In the genomic region with DNA sequence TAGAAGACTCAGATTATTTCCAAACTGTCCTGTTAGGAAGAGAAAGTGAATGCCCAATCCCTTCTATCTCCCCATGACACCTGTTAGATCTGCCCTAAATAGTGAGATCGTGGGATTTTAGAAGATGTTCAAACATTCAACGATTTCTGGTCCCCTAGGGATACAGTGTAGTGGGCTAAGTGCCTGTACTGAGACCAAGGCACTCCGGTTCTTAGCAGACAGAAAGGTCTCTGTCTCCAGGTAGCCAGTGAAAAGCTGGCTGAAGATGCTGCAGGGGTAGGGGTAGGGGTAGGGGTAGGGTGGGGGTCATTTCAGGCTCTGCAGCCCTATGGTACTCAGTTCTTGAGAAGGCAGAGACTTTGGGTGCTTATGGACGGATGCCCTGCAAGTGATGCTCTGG, we compare ENCODE assay signal across 12 mouse cellular contexts. TPM values are rescaled to one million over a fixed set of nuclear protein-coding genes. Genes with fewer than 3 reads are reported as not detected.
DNase-seq lines count a peak whose midpoint lies in the region; ATAC-seq lines count a peak whose summit lies in the region.
"Had no signal": no experiment of that assay in that cellular context is flagged by ENCODE, and none has a peak within 500 bp of the region (broad histone marks: within the 10 kb centered on the region; RNA-seq: fewer than 3 reads in every experiment).

No protein-coding gene starts in this region.

- H3K27me3 ChIP-seq in liver, embryonic 13.5 days, result peaks cover 99% of the 10 kb centered on the region
- H3K27me3 ChIP-seq in liver, embryonic 11.5 days (replicated peaks; ENCODE audit: control insufficient read depth, insufficient read depth, low read length), result peaks cover 99% of the 10 kb centered on the region
- H3K27me3 ChIP-seq in hindbrain, embryonic 13.5 days, result peaks cover 91% of the 10 kb centered on the region
- peaks cover 93% of the 10 kb centered on the region for H3K27me3 ChIP-seq in limb, embryonic 11.5 days (ENCODE audit: control insufficient read depth, insufficient read depth, low read length)
- H3K27me3 ChIP-seq in neural tube, embryonic 15.5 days (replicated peaks), result peaks cover 85% of the 10 kb centered on the region

- no peak overlapping the region for H3K27ac ChIP-seq in liver, embryonic 13.5 days
- H3K27ac ChIP-seq in liver, embryonic 11.5 days (ENCODE audit: low read depth, low read length), result no peak overlapping the region
- H3K27ac ChIP-seq in hindbrain, embryonic 13.5 days, result no peak overlapping the region
- no peak overlapping the region for H3K27ac ChIP-seq in limb, embryonic 11.5 days (replicated peaks; ENCODE audit: low read depth, low read length)
- no peak overlapping the region for H3K27ac ChIP-seq in neural tube, embryonic 15.5 days (replicated peaks)

- no peaks in the 10 kb centered on the region for H3K9me3 ChIP-seq in liver, embryonic 13.5 days (replicated peaks)
- H3K9me3 ChIP-seq in liver, embryonic 11.5 days (ENCODE audit: control insufficient read depth, low read length), result no peaks in the 10 kb centered on the region
- no peaks in the 10 kb centered on the region for H3K9me3 ChIP-seq in hindbrain, embryonic 13.5 days
- no peaks in the 10 kb centered on the region for H3K9me3 ChIP-seq in limb, embryonic 11.5 days (ENCODE audit: control insufficient read depth, low read length)
- H3K9me3 ChIP-seq in neural tube, embryonic 15.5 days (replicated peaks), result no peaks in the 10 kb centered on the region

- 0 out of 2 replicates have a peak overlapping the region, but pooled peaks have one; percentile 41 for H3K4me3 ChIP-seq in liver, embryonic 13.5 days (replicated peaks)
- H3K4me3 ChIP-seq in liver, embryonic 11.5 days (ENCODE audit: low read depth, low read length), result no peak overlapping the region
- no peak overlapping the region; the same call in 1 of the 2 replicates for H3K4me3 ChIP-seq in hindbrain, embryonic 13.5 days
- H3K4me3 ChIP-seq in limb, embryonic 11.5 days (ENCODE audit: low read depth, low read length), result no peak overlapping the region
- H3K4me3 ChIP-seq in neural tube, embryonic 15.5 days (replicated peaks), result peak overlapping the region; percentile 31; the same call in 1 of the 2 replicates
- H3K4me3 ChIP-seq: erythroblast, embryonic 14.5 days had no signal

- no peak for DNase-seq in liver, embryonic 13.5 days
- no peak for DNase-seq in liver, embryonic 11.5 days (ENCODE audit: low spot score)
- no peak for DNase-seq in limb, embryonic 11.5 days (ENCODE audit: low spot score)
- DNase-seq in right cerebral cortex, postnatal 4 days, result no peak
- DNase-seq in urinary bladder, adult 18-20 months (ENCODE audit: low spot score in 2 of 2), result no peak
- DNase-seq: cerebellum, adult 11-12 months had no signal

- no peak for ATAC-seq in liver, embryonic 13.5 days (ENCODE audit: low read depth)
- ATAC-seq in liver, embryonic 11.5 days (replicated peaks; ENCODE audit: low FRiP score), result no peak
- no peak for ATAC-seq in hindbrain, embryonic 13.5 days (ENCODE audit: low FRiP score)
- no peak for ATAC-seq in limb, embryonic 11.5 days (ENCODE audit: insufficient number of reproducible peaks, low FRiP score, low TSS enrichment, low read depth)
- no peak for ATAC-seq in neural tube, embryonic 15.5 days (ENCODE audit: low FRiP score)

- WGBS in liver, embryonic 13.5 days (ENCODE audit: insufficient replicate concordance), result 16% methylated on average over 4 of the region's 4 CpGs
- 12% methylated on average over 4 of the region's 4 CpGs for WGBS in liver, embryonic 11.5 days
- WGBS in hindbrain, embryonic 13.5 days, result 22% methylated on average over 4 of the region's 4 CpGs
- WGBS in limb, embryonic 11.5 days, result 20% methylated on average over 4 of the region's 4 CpGs
- 28% methylated on average over 4 of the region's 4 CpGs for WGBS in neural tube, embryonic 15.5 days

- no peak overlapping the region for H3K4me2 ChIP-seq in liver, embryonic 13.5 days
- no peak overlapping the region for H3K4me2 ChIP-seq in liver, embryonic 11.5 days
- peak overlapping the region; percentile 53 for H3K4me2 ChIP-seq in hindbrain, embryonic 13.5 days
- H3K4me2 ChIP-seq in limb, embryonic 11.5 days (ENCODE audit: low read depth, severe bottlenecking), result peak overlapping the region; percentile 27; the same call in 1 of the 2 replicates
- peak overlapping the region; percentile 50 for H3K4me2 ChIP-seq in neural tube, embryonic 15.5 days

- no peaks in the 10 kb centered on the region for H3K4me1 ChIP-seq in liver, embryonic 13.5 days (replicated peaks)
- no peaks in the 10 kb centered on the region for H3K4me1 ChIP-seq in liver, embryonic 11.5 days (replicated peaks; ENCODE audit: control insufficient read depth, insufficient read depth, low read length)
- peaks cover 24% of the 10 kb centered on the region for H3K4me1 ChIP-seq in hindbrain, embryonic 13.5 days (replicated peaks)
- H3K4me1 ChIP-seq in limb, embryonic 11.5 days (ENCODE audit: control insufficient read depth, insufficient read depth, low read length), result no peaks in the 10 kb centered on the region
- peaks cover 18% of the 10 kb centered on the region for H3K4me1 ChIP-seq in neural tube, embryonic 15.5 days

- H3K9ac ChIP-seq in liver, embryonic 13.5 days, result no peak overlapping the region
- no peak overlapping the region for H3K9ac ChIP-seq in liver, embryonic 11.5 days (ENCODE audit: low read depth, low read length)
- H3K9ac ChIP-seq in hindbrain, embryonic 13.5 days, result no peak overlapping the region
- no peak overlapping the region for H3K9ac ChIP-seq in limb, embryonic 11.5 days (ENCODE audit: low read length)
- no peak overlapping the region for H3K9ac ChIP-seq in neural tube, embryonic 15.5 days (replicated peaks)

- no peaks in the 10 kb centered on the region for H3K36me3 ChIP-seq in liver, embryonic 13.5 days
- no peaks in the 10 kb centered on the region for H3K36me3 ChIP-seq in liver, embryonic 11.5 days (ENCODE audit: control insufficient read depth, insufficient read depth, low read length)
- H3K36me3 ChIP-seq in hindbrain, embryonic 13.5 days, result no peaks in the 10 kb centered on the region
- no peaks in the 10 kb centered on the region for H3K36me3 ChIP-seq in limb, embryonic 11.5 days (ENCODE audit: control insufficient read depth, insufficient read depth, low read length)
- no peaks in the 10 kb centered on the region for H3K36me3 ChIP-seq in neural tube, embryonic 15.5 days
- H3K36me3 ChIP-seq: G1E had no signal

RNA-seq across cellular contexts. Expression of gene Pax3, which starts 7.4 kb away (rescaled TPM):
- polyA plus RNA-seq in liver, embryonic 13.5 days (2015; fragmentation: Nextera tagmentation; extraction: Ambion mirVana), result 0.06 TPM in 1 of 2 replicates, not detected in the other
- polyA plus RNA-seq in liver, embryonic 11.5 days (2014; fragmentation: Nextera tagmentation; extraction: Ambion mirVana), result 0.44 and 0.55 TPM in 2 replicates
- polyA plus RNA-seq in hindbrain, embryonic 13.5 days (2015; fragmentation: Nextera tagmentation; extraction: Ambion mirVana), result 17.6 and 24.4 TPM in 2 replicates
- 5.0 and 5.6 TPM in 2 replicates for polyA plus RNA-seq in limb, embryonic 11.5 days (2014; fragmentation: Nextera tagmentation; extraction: Ambion mirVana)
- 2.5 and 3.4 TPM in 2 replicates for polyA plus RNA-seq in neural tube, embryonic 15.5 days (2015; fragmentation: Nextera tagmentation; extraction: Ambion mirVana)
- polyA plus RNA-seq: adrenal gland, adult 2 months; erythroblast, embryonic 14.5 days; liver, embryonic 16.5 days had no signal

Comparison
In these comparisons a context has a peak if more than half of its experiments do, and no peak if none do; other contexts are left out.
1. H3K4me3 ChIP-seq: peak in liver, embryonic 13.5 days (single experiment) and neural tube, embryonic 15.5 days (single experiment); none in liver, embryonic 11.5 days (single experiment), hindbrain, embryonic 13.5 days (single experiment) and limb, embryonic 11.5 days (single experiment).
2. H3K4me2 ChIP-seq: peak in hindbrain, embryonic 13.5 days (single experiment), limb, embryonic 11.5 days (single experiment) and neural tube, embryonic 15.5 days (single experiment); none in liver, embryonic 13.5 days (single experiment) and liver, embryonic 11.5 days (single experiment).